Mouse (Mus musculus) right cerebral cortex, adult 18-20 months (tissue): ENCODE data around the gene Tmem53.

Source experiments
- DNase-seq: peaks from one replicate; pipeline ENCODE4 v3.0.0; 2022; ENCODE audit warnings: mixed read lengths

Gene Tmem53

GRCm38 (mm10) chr4:117251801-117252316 lies at the start of gene Tmem53, which contains the start of gene Armh1:
Gene Tmem53, plus strand, starts transcription at chr4:117251951.
Gene Armh1, minus strand, starts transcription at chr4:117252125.
- peak; percentile 80 for DNase-seq

- DNase-seq: peak; percentile 18
Observed at GRCm38 (mm10) chr4:117202046-117202991, 49.4 kb upstream of the Tmem53 start.

- DNase-seq: no peak
Observed at GRCm38 (mm10) chr4:117202992-117203354, 48.8 kb upstream of the Tmem53 start.

GRCm38 (mm10) chr4:117209592-117209991 lies 42.2 kb upstream of the Tmem53 start:
- no peak for DNase-seq

- DNase-seq: peak; percentile 37
Observed at GRCm38 (mm10) chr4:117210147-117211074, 41.3 kb upstream of the Tmem53 start.

- no peak for DNase-seq
Observed at GRCm38 (mm10) chr4:117214250-117214649, 37.5 kb upstream of the Tmem53 start.

GRCm38 (mm10) chr4:117217029-117217428 lies 34.7 kb upstream of the Tmem53 start:
- DNase-seq: peak; percentile 46

- DNase-seq: peak; percentile 31
Observed at GRCm38 (mm10) chr4:117218517-117219219, 33.1 kb upstream of the Tmem53 start.

GRCm38 (mm10) chr4:117220741-117221515 lies 30.8 kb upstream of the Tmem53 start:
- DNase-seq: peak; percentile 28

GRCm38 (mm10) chr4:117221836-117222235 lies 29.9 kb upstream of the Tmem53 start:
- no peak for DNase-seq

- DNase-seq: no peak
Observed at GRCm38 (mm10) chr4:117223001-117223400, 28.8 kb upstream of the Tmem53 start.

GRCm38 (mm10) chr4:117224122-117224521 lies 27.6 kb upstream of the Tmem53 start:
- peak; percentile 38 for DNase-seq

GRCm38 (mm10) chr4:117225250-117225649 lies 26.5 kb upstream of the Tmem53 start:
- DNase-seq: no peak

- DNase-seq: no peak
Observed at GRCm38 (mm10) chr4:117229590-117229989, 22.2 kb upstream of the Tmem53 start.

- DNase-seq: no peak
Observed at GRCm38 (mm10) chr4:117230331-117230730, 21.4 kb upstream of the Tmem53 start.

- DNase-seq: no peak
Observed at GRCm38 (mm10) chr4:117231208-117231607, 20.5 kb upstream of the Tmem53 start.

- DNase-seq: no peak
Observed at GRCm38 (mm10) chr4:117234166-117234741, 17.5 kb upstream of the Tmem53 start.

GRCm38 (mm10) chr4:117235822-117236221 lies 15.9 kb upstream of the Tmem53 start:
- DNase-seq: no peak

GRCm38 (mm10) chr4:117239153-117239552 lies 12.6 kb upstream of the Tmem53 start:
- DNase-seq: no peak

- DNase-seq: no peak
Observed at GRCm38 (mm10) chr4:117240867-117241266, 10.9 kb upstream of the Tmem53 start.

GRCm38 (mm10) chr4:117250982-117251381 lies 769 bp upstream of the Tmem53 start:
- DNase-seq: no peak
